Mouse (Mus musculus): Measurements from ENCODE around the gene 9230104L09Rik. TPM values are rescaled to one million over a fixed set of nuclear protein-coding genes. Genes with fewer than 3 reads are reported as not detected.
A peak's percentile ranks its signal among the peaks of the same experiment; 100 is the strongest.

The 9230104L09Rik gene
- polyA plus RNA-seq, 1 experiment from 2014 or later: not detected

DNA sequence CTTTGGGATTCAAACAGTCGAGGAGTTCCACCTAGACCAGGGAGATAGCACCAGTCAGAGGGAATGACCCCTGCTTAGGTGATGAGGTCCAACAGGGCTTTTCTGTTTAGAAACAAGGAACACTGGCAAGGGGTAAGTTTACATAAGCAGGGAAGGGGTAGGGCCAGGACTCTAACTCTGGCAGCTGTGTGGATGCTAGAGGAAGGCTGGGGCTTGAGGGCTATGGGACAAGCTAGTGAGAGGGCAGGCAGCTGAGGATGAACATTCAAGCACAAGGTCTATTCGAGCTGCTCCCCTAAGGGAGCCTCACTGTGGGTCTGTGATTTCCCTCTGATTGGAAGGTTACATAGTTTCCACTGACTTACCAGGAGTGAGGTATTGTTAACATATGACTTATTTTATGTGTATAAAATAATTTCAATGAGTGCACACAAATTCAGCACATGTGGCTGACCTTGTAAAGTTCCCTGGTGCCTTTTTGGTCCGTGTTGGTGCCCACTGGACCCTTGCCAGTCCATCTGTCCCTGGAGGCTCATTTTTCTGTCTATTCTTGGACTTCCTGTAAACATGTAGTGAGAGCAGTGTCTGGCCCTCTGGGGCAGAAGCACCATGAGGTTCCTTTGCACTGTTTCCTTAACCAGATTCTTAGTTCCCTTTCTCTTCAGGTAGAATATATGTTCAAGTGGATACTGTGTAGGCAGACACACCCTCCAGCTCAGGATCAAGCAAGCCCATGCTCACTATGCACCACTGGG, 12.4 kb upstream of the 9230104L09Rik start:
- WGBS: 54% methylated on average over 3 of the region's 3 CpGs

DNA sequence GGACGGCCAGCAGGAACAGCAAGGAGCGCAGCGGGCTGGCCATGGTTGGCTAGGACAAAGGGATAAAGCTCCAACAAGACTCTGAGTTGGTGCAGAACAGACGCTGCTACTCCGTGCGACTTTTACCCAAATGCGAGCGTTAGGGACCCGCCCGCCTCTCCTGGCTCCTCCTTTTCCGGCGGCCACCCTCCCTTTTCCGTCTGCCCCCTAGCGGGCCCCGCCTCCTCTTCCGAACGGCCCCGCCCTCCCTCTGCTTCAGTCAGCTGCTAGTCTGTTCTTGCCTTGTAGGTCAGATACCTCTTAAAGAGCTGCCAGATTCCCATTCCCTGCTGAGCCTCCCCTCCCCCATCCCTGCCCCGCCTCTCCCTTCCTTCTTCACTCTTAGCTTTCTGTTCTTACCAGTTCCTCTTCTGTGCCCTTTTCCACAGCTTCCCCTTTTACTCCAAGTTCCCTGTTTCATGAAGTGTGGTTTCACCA, 10.5 kb upstream of the 9230104L09Rik start, which contains the start of gene Cst3:
Cst3 (minus strand) TSS at position 358 of the 477 bp plus-strand sequence.
- WGBS: 1% methylated on average over 18 of the region's 19 CpGs
- Histone ChIP-seq H3K4me2 (peak within 1 kb of the TSS; percentile 92), H3K4me1 (replicated peaks) (peaks cover 30% of the 10 kb centered on the region), H3K36me3 (peaks cover 15% of the 10 kb centered on the region), H3K9me3 (no peaks in the 10 kb centered on the region), H3K27ac (replicated peaks) (peak within 1 kb of the TSS; percentile 87), H3K27me3 (no peaks in the 10 kb centered on the region), H3K4me3 (peak within 1 kb of the TSS; percentile 81), H3K9ac (peak within 1 kb of the TSS; percentile 80)
- peak; percentile 96 for ATAC-seq (ENCODE audit: low FRiP score, low read depth)

More for the DNA sequence above, 12.4 kb upstream of the 9230104L09Rik start:
- Histone ChIP-seq H3K27me3 (no peaks in the 10 kb centered on the region), H3K9me3 (no peaks in the 10 kb centered on the region), H3K4me3 (no peak overlapping the region), H3K27ac (replicated peaks) (no peak overlapping the region), H3K36me3 (0 out of 2 replicates have a peak, but pooled peaks cover under 1% of the 10 kb centered on the region), H3K4me2 (no peak overlapping the region), H3K4me1 (replicated peaks) (peaks cover 29% of the 10 kb centered on the region), H3K9ac (no peak overlapping the region)
- no peak for ATAC-seq (ENCODE audit: low FRiP score, low read depth)

DNA sequence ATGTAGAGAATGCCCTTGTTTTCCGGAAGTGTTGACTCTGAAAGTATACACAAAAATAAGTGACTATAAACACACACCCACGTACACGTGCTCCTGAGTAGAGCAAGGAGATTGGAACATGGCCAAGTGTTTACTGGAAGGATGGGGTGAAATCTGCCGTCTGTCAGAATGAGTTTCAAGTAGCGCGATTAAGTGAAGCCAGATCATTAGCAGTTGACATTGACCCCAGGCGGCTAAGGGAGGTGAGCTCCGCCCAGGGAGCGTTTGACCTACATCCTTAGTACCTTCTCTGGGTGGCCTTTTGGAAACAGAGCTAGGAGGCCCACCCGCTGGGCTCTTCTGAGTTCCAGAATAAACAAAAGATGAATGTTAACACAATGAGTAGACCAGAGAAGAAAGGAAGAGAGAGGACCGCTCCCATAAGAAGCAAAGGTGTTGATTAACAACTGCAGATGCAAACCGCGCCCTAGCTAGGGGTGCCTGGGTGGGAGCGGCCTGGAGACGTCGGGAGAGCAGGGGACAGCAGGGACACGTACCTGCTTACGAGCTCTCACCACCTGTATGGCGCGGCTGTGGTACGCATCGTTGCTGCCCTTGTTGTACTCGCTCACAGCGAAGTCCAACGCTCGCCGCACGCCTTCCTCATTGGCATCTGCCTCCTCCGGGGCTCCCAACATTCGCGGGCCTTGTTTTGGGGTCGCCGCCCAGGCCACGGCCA, 9.9 kb upstream of the 9230104L09Rik start:
- WGBS: under 1% methylated on average over 34 of the region's 34 CpGs
- peak overlapping the region; percentile 80 for H3K9ac ChIP-seq
- peak overlapping the region; percentile 92 for H3K4me2 ChIP-seq

DNA sequence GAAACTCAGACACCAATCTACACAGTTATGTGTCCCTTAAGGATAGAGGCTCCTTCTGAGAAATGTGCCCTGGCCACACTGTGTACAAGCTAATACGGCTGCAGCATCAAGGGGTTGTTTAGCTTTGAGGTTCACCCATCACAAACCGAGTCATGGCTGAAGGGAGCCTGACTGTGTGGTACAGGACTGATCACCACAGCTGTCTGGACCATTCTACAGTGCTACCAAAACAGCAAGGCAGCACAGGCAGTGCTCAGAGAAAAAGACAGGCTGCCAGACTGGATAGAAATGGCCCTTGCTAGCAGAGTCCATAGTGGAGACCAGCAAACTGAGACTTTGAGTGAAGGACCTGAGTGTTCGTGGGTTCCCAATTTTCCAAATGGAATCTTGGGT, 9.4 kb upstream of the 9230104L09Rik start:
- Histone ChIP-seq H3K4me1 (replicated peaks) (peaks cover 30% of the 10 kb centered on the region), H3K9me3 (no peaks in the 10 kb centered on the region), H3K36me3 (peaks cover 16% of the 10 kb centered on the region), H3K9ac (peak overlapping the region; percentile 80), H3K27ac (replicated peaks) (peak overlapping the region; percentile 87), H3K4me3 (peak overlapping the region; percentile 81), H3K27me3 (no peaks in the 10 kb centered on the region), H3K4me2 (peak overlapping the region; percentile 92)
- WGBS: 49% methylated on average over 3 of the region's 3 CpGs
- no peak for ATAC-seq (ENCODE audit: low FRiP score, low read depth)

More for the DNA sequence above, 9.9 kb upstream of the 9230104L09Rik start:
- H3K4me3 ChIP-seq: peak overlapping the region; percentile 81
- H3K4me1 ChIP-seq (replicated peaks): peaks cover 30% of the 10 kb centered on the region
- H3K9me3 ChIP-seq: no peaks in the 10 kb centered on the region
- H3K27me3 ChIP-seq: no peaks in the 10 kb centered on the region
- peak; percentile 77 for ATAC-seq (ENCODE audit: low FRiP score, low read depth)
- peaks cover 16% of the 10 kb centered on the region for H3K36me3 ChIP-seq
- H3K27ac ChIP-seq (replicated peaks): peak overlapping the region; percentile 87

DNA sequence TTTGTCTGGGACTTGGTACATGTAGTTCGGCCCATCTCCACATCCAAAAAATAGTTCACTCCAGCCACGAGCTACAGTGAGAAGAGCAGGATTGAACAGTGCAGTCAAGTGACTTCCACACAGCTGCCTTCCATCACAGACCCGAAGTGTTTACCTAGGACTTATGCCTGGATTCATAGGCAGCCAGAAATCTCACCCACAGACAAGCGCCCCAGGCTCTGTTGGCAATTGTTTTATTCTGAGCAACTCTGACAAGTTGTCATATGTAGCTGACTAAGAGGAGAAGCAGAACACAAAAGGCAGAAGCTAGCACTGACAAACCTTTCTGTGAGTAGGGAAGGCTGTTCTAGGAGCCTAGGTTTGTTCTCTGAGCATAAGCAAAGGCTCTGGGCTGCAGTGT, 8.0 kb upstream of the 9230104L09Rik start:
- 80% methylated on average over 4 of the region's 4 CpGs for WGBS

DNA sequence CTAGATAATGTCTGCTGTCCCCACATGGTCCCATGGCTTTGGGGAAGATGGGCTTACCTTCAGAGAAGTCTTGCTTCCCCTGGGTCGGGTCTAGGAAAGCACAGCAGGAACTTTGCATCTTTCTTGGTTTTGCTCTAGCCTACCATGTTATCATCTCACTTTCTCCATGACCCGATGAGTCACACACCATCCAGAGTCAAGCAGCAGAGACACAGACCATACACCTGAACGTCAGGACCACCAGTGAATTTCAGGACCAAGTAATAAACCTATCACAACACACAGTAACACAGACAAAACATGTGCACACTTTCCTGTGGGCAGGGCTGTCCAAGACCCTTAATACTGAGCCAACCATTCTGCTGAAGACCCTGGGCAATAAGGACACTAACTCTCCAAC, 5.7 kb upstream of the 9230104L09Rik start:
- no peak overlapping the region for H3K4me2 ChIP-seq
- no peak for ATAC-seq (ENCODE audit: low FRiP score, low read depth)
- WGBS: 86% methylated on average over 3 of the region's 3 CpGs
- H3K4me3 ChIP-seq: no peak overlapping the region
- peaks cover 26% of the 10 kb centered on the region for H3K4me1 ChIP-seq (replicated peaks)
- H3K27me3 ChIP-seq: no peaks in the 10 kb centered on the region
- peaks cover 16% of the 10 kb centered on the region for H3K36me3 ChIP-seq
- H3K9me3 ChIP-seq: no peaks in the 10 kb centered on the region
- H3K9ac ChIP-seq: no peak overlapping the region
- H3K27ac ChIP-seq (replicated peaks): no peak overlapping the region

More for the DNA sequence above, 8.0 kb upstream of the 9230104L09Rik start:
- Histone ChIP-seq H3K4me1 (replicated peaks) (peaks cover 30% of the 10 kb centered on the region), H3K9ac (no peak overlapping the region), H3K9me3 (no peaks in the 10 kb centered on the region), H3K27me3 (no peaks in the 10 kb centered on the region), H3K36me3 (peaks cover 16% of the 10 kb centered on the region), H3K4me3 (peak overlapping the region; percentile 81), H3K4me2 (peak overlapping the region; percentile 92), H3K27ac (replicated peaks) (no peak overlapping the region)
- ATAC-seq (ENCODE audit: low FRiP score, low read depth): no peak

DNA sequence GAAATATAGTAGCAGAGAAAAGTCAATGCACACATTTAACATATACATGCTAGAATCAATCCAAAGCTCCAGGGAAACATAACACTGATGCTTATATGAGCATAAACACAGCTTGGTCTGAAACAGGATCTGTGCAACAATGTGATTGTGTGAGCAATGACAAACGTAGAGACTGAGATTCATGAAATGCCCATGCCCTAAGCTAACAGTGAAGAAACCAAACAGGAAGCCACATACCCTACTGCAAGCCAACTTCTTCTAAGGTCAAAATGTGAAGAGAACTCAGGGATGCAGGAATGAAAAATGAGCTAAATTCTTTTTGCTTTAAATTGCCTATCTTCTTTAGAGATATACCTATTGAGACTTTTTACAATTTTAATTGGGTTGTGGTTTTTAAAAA, 4.1 kb upstream of the 9230104L09Rik start:
- Histone ChIP-seq H3K36me3 (peaks cover 16% of the 10 kb centered on the region), H3K4me1 (replicated peaks) (peaks cover 18% of the 10 kb centered on the region), H3K4me2 (no peak overlapping the region), H3K9me3 (no peaks in the 10 kb centered on the region), H3K9ac (no peak overlapping the region), H3K4me3 (no peak overlapping the region), H3K27ac (replicated peaks) (no peak overlapping the region), H3K27me3 (no peaks in the 10 kb centered on the region)
- ATAC-seq (ENCODE audit: low FRiP score, low read depth): no peak
- 82% methylated on average over 1 of the region's 1 CpGs for WGBS

DNA sequence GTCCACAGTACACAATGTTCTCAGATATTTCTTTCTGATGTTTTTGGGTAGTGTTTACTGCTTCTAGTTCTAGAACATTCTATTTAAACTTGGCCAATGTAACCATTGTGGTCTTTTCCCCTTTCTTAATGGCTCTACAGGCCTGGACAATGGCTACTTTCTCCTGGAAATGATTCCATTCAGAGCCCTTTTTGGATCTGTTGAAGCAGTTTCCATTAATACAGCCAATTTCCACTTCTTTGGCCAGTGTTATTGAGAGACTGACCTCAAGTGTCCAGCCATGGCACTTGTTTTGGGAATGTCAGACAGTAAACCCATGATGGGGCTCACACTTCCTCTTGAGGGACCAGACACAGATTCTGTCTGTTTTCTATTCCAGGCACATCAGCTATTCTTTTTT, 3.1 kb downstream of the 9230104L09Rik start:
- no peaks in the 10 kb centered on the region for H3K36me3 ChIP-seq
- H3K9ac ChIP-seq: no peak overlapping the region
- H3K27me3 ChIP-seq: no peaks in the 10 kb centered on the region
- no peaks in the 10 kb centered on the region for H3K9me3 ChIP-seq
- H3K27ac ChIP-seq (replicated peaks): no peak overlapping the region
- no peaks in the 10 kb centered on the region for H3K4me1 ChIP-seq (replicated peaks)
- no peak overlapping the region for H3K4me3 ChIP-seq
- H3K4me2 ChIP-seq: no peak overlapping the region
- no peak for ATAC-seq (ENCODE audit: low FRiP score, low read depth)

DNA sequence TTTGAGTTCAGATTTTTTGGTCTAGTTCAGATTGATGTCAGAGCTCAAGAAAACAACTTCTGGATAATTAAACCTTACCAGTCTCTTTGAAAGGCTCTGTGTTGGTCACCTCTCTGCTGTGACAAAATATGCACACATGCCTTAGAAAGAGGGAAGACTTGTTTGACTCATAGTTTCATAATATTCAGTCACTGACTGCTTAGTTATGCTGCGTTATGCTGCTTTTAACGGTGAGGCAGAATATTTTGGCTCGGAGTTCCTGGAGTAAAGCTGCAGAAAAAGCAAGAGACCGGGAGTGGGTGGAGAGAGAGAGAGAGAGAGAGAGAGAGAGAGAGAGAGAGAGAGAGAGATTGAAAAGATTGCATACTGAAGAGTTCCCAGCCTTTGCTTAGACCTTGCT, 3.8 kb downstream of the 9230104L09Rik start:
- no peak for ATAC-seq (ENCODE audit: low FRiP score, low read depth)
- H3K4me3 ChIP-seq: no peak overlapping the region
- no peaks in the 10 kb centered on the region for H3K27me3 ChIP-seq
- no peaks in the 10 kb centered on the region for H3K36me3 ChIP-seq
- WGBS: 84% methylated on average over 4 of the region's 4 CpGs
- no peak overlapping the region for H3K4me2 ChIP-seq
- no peaks in the 10 kb centered on the region for H3K4me1 ChIP-seq (replicated peaks)
- H3K9me3 ChIP-seq: no peaks in the 10 kb centered on the region
- no peak overlapping the region for H3K27ac ChIP-seq (replicated peaks)
- H3K9ac ChIP-seq: no peak overlapping the region

DNA sequence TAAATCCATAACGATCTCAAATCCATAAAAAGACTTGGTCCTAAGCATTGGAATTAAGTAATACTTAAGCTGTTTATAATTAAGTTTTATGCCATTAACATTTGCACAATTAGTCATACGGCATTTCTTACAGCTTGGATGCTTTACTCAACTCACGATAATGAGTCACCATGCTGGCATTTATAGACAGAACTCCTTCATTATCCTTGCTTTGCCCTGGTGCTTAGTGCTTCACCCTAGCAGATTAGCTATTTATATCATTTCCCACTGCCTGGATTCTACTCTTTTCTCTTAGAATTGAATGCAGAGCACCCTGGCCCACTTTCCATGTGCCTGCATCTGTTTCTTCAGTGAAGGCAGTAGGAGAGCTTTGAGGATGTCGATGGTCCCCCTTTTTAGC, 7.3 kb downstream of the 9230104L09Rik start:
- no peaks in the 10 kb centered on the region for H3K36me3 ChIP-seq
- H3K4me3 ChIP-seq: no peak overlapping the region
- H3K27ac ChIP-seq (replicated peaks): no peak overlapping the region
- H3K4me2 ChIP-seq: no peak overlapping the region
- WGBS: 88% methylated on average over 4 of the region's 4 CpGs
- H3K4me1 ChIP-seq (replicated peaks): no peaks in the 10 kb centered on the region
- H3K9me3 ChIP-seq: no peaks in the 10 kb centered on the region
- H3K27me3 ChIP-seq: no peaks in the 10 kb centered on the region
- H3K9ac ChIP-seq: no peak overlapping the region
- no peak for ATAC-seq (ENCODE audit: low FRiP score, low read depth)

DNA sequence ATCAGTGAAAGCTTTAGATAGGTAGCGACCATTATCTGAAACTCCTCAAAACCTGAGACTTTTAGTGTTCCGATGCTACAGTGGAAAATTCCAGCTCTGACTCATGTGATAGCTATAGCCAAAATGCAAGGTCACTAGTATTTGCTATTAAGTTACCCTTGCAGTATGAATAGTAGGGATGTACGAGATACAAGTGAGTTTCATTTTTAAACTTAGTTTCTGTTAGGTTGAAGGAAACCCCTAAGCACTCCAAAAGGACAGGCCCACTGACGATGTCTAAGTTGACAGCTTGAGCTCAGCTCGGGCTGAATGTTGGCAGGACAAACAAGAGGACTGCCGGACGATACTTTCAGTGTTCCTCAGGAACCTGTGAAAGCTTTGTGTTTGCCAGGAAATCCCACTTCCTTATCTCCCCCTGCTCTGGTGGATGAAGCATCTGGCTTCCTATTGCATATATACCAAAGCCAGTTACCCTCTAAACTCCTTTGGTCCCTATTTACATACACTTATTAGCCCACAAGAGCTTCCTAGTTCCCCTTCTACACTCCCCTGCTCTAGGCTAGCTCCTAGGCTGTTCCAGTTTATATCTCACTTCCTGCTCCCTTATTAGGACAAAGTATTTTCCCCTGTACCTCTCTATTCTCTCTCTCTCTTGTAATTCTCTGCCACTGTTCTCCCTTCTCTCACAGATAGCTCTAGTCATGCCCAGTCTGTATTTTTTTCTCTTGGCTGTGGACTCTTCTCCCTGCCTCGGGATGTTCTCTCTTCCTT, 8.0 kb downstream of the 9230104L09Rik start:
- H3K4me1 ChIP-seq (replicated peaks): no peaks in the 10 kb centered on the region

More for the DNA sequence above, 8.0 kb downstream of the 9230104L09Rik start:
- H3K27me3 ChIP-seq: no peaks in the 10 kb centered on the region
- H3K36me3 ChIP-seq: no peaks in the 10 kb centered on the region
- H3K27ac ChIP-seq (replicated peaks): no peak overlapping the region
- no peak for ATAC-seq (ENCODE audit: low FRiP score, low read depth)
- H3K9ac ChIP-seq: no peak overlapping the region
- H3K4me3 ChIP-seq: no peak overlapping the region
- H3K9me3 ChIP-seq: no peaks in the 10 kb centered on the region
- 79% methylated on average over 8 of the region's 8 CpGs for WGBS
- no peak overlapping the region for H3K4me2 ChIP-seq

All from hindbrain, embryonic 15.5 days (tissue).